Mouse (Mus musculus) hindbrain, embryonic 12.5 days (tissue): ENCODE results near the gene Pax3. TPM values are rescaled to one million over a fixed set of nuclear protein-coding genes. Genes with fewer than 3 reads are reported as not detected.

Experiments used
- ATAC-seq: fragments of 200-750 bp; cut with Nextera tagmentation; 2 replicates; pipeline ENCODE4 v1.8.0; 2017; ENCODE audit warnings: moderate TSS enrichment; ENCODE audit not compliant: low FRiP score
- H3K27ac ChIP-seq: fragments of 300-500 bp; sonication (generic); 2 replicates; pipeline ENCODE4 v1.5.1; 2016; ENCODE audit warnings: mild to moderate bottlenecking
- H3K27me3 ChIP-seq: fragments of 300-500 bp; sonication (generic); 2 replicates; pipeline ENCODE4 v1.6.1; 2016; ENCODE audit warnings: mild to moderate bottlenecking
- H3K36me3 ChIP-seq: fragments of 300-500 bp; sonication (generic); 2 replicates; pipeline ENCODE4 v1.6.1; 2016; ENCODE audit warnings: mild to moderate bottlenecking
- H3K4me1 ChIP-seq: fragments of 300-500 bp; sonication (generic); 2 replicates; pipeline ENCODE4 v1.6.1; 2016
- H3K4me2 ChIP-seq: fragments of 300-500 bp; sonication (generic); replicated peaks from 2 replicates; pipeline ENCODE4 v1.6.1; 2016; ENCODE audit warnings: mild to moderate bottlenecking
- H3K4me3 ChIP-seq: fragments of 300-500 bp; sonication (generic); 2 replicates; pipeline ENCODE4 v1.5.1; 2016; ENCODE audit warnings: mild to moderate bottlenecking
- H3K9ac ChIP-seq: fragments of 300-500 bp; sonication (generic); 2 replicates; pipeline ENCODE4 v1.6.1; 2016; ENCODE audit warnings: mild to moderate bottlenecking, moderate library complexity
- H3K9me3 ChIP-seq: fragments of 300-500 bp; sonication (generic); replicated peaks from 2 replicates; pipeline ENCODE4 v1.6.1; 2016; ENCODE audit warnings: mild to moderate bottlenecking
- WGBS: fragments of 180-500 bp; shearing (Covaris S2); methylation state at CpG from one replicate; pipeline ENCODE4 v1.1.7; 2016; 5-methylcytosine and 5-hydroxymethylcytosine counted together
- polyA plus RNA-seq: library from polyadenylated mRNA; unstranded; fragments of >200 nt; fragmentation: Nextera tagmentation; extraction: Ambion mirVana; gene quantifications from 2 replicates; pipeline ENCODE4 v1.2.1, GENCODE M21; 2016

Pax3 gene
- polyA plus RNA-seq, 1 experiment from 2014 or later, result 37.5 TPM

- H3K4me1 ChIP-seq, result peaks cover 10% of the 10 kb centered on the region; the same call in 1 of the 2 replicates
- ATAC-seq, result no peak
- no peak overlapping the region for H3K27ac ChIP-seq
- 6% methylated on average over 9 of the region's 9 CpGs for WGBS
- H3K9me3 ChIP-seq, result no peaks in the 10 kb centered on the region
- H3K9ac ChIP-seq, result no peak overlapping the region
- no peak overlapping the region for H3K4me3 ChIP-seq
- no peaks in the 10 kb centered on the region for H3K36me3 ChIP-seq
- H3K4me2 ChIP-seq, result no peak overlapping the region
- H3K27me3 ChIP-seq, result peaks cover 98% of the 10 kb centered on the region
Observed at GRCm38 (mm10) chr1:78208281-78208814, 11.4 kb upstream of the Pax3 start.

- Histone ChIP-seq H3K4me2 (peak overlapping the region; percentile 56), H3K9me3 (no peaks in the 10 kb centered on the region), H3K4me3 (no peak overlapping the region)
Observed at GRCm38 (mm10) chr1:78204341-78204740, 7.4 kb upstream of the Pax3 start.

GRCm38 (mm10) chr1:78203622-78204211, 6.8 kb upstream of the Pax3 start:
- peak overlapping the region; percentile 30 for H3K4me3 ChIP-seq
- peaks cover 16% of the 10 kb centered on the region for H3K4me1 ChIP-seq
- H3K27ac ChIP-seq, result no peak overlapping the region
- H3K27me3 ChIP-seq, result peaks cover 87% of the 10 kb centered on the region
- H3K4me2 ChIP-seq, result peak overlapping the region; percentile 56
- H3K9me3 ChIP-seq, result no peaks in the 10 kb centered on the region
- ATAC-seq, result peak; percentile 78
- under 1% methylated on average over 33 of the region's 33 CpGs for WGBS
- no peak overlapping the region for H3K9ac ChIP-seq
- H3K36me3 ChIP-seq, result no peaks in the 10 kb centered on the region

More at GRCm38 (mm10) chr1:78204341-78204740, 7.4 kb upstream of the Pax3 start:
- Histone ChIP-seq H3K27me3 (peaks cover 87% of the 10 kb centered on the region), H3K4me1 (peaks cover 14% of the 10 kb centered on the region), H3K9ac (no peak overlapping the region), H3K27ac (no peak overlapping the region), H3K36me3 (no peaks in the 10 kb centered on the region)
- no peak for ATAC-seq
- 29% methylated on average over 4 of the region's 4 CpGs for WGBS

- Histone ChIP-seq H3K9ac (peak overlapping the region; percentile 46), H3K9me3 (no peaks in the 10 kb centered on the region), H3K36me3 (no peaks in the 10 kb centered on the region), H3K27me3 (peaks cover 87% of the 10 kb centered on the region), H3K4me1 (peaks cover 18% of the 10 kb centered on the region), H3K4me3 (peak overlapping the region; percentile 30), H3K4me2 (peak overlapping the region; percentile 56), H3K27ac (no peak overlapping the region)
- ATAC-seq, result no peak; the same call in none of the 2 replicates
- WGBS, result under 1% methylated on average over 14 of the region's 14 CpGs
Observed at GRCm38 (mm10) chr1:78203086-78203614, 6.2 kb upstream of the Pax3 start.

GRCm38 (mm10) chr1:78202466-78203085, 5.6 kb upstream of the Pax3 start:
- peak overlapping the region; percentile 56 for H3K4me2 ChIP-seq
- peak overlapping the region; percentile 30 for H3K4me3 ChIP-seq
- H3K9me3 ChIP-seq, result no peaks in the 10 kb centered on the region
- H3K4me1 ChIP-seq, result peaks cover 18% of the 10 kb centered on the region
- ATAC-seq, result no peak
- peak overlapping the region; percentile 46 for H3K9ac ChIP-seq
- peaks cover 87% of the 10 kb centered on the region for H3K27me3 ChIP-seq
- under 1% methylated on average over 23 of the region's 23 CpGs for WGBS
- no peaks in the 10 kb centered on the region for H3K36me3 ChIP-seq
- H3K27ac ChIP-seq, result no peak overlapping the region

GRCm38 (mm10) chr1:78201251-78202010, 4.5 kb upstream of the Pax3 start:
- H3K27ac ChIP-seq, result 0 out of 2 replicates have a peak overlapping the region, but pooled peaks have one; percentile 9
- WGBS, result 2% methylated on average over 28 of the region's 28 CpGs
- H3K4me1 ChIP-seq, result peaks cover 18% of the 10 kb centered on the region
- ATAC-seq, result no peak
- peak overlapping the region; percentile 36 for H3K9ac ChIP-seq
- peaks cover 87% of the 10 kb centered on the region for H3K27me3 ChIP-seq
- peak overlapping the region; percentile 29 for H3K4me3 ChIP-seq
- H3K36me3 ChIP-seq, result no peaks in the 10 kb centered on the region
- no peaks in the 10 kb centered on the region for H3K9me3 ChIP-seq
- peak overlapping the region; percentile 66 for H3K4me2 ChIP-seq

- Histone ChIP-seq H3K4me1 (peaks cover 18% of the 10 kb centered on the region), H3K9me3 (no peaks in the 10 kb centered on the region), H3K36me3 (no peaks in the 10 kb centered on the region), H3K9ac (no peak overlapping the region), H3K4me3 (peak overlapping the region; percentile 10), H3K27me3 (peaks cover 85% of the 10 kb centered on the region), H3K27ac (peak overlapping the region; percentile 31; the same call in 1 of the 2 replicates), H3K4me2 (peak overlapping the region; percentile 66)
- ATAC-seq, result no peak
- under 1% methylated on average over 15 of the region's 15 CpGs for WGBS
Observed at GRCm38 (mm10) chr1:78200191-78200590, 3.3 kb upstream of the Pax3 start.

- H3K9me3 ChIP-seq, result no peaks in the 10 kb centered on the region
- peak overlapping the region; percentile 38 for H3K9ac ChIP-seq
- 1% methylated on average over 9 of the region's 9 CpGs for WGBS
- peaks cover 85% of the 10 kb centered on the region for H3K27me3 ChIP-seq
- peak overlapping the region; percentile 10; the same call in 1 of the 2 replicates for H3K4me3 ChIP-seq
- peak overlapping the region; percentile 66 for H3K4me2 ChIP-seq
- ATAC-seq, result no peak
- H3K27ac ChIP-seq, result peak overlapping the region; percentile 88
- H3K4me1 ChIP-seq, result peaks cover 16% of the 10 kb centered on the region
- H3K36me3 ChIP-seq, result no peaks in the 10 kb centered on the region
Observed at GRCm38 (mm10) chr1:78199221-78199620, 2.3 kb upstream of the Pax3 start.

- Histone ChIP-seq H3K4me3 (0 out of 2 replicates have a peak overlapping the region, but pooled peaks have one; percentile 10), H3K27me3 (peaks cover 82% of the 10 kb centered on the region), H3K9ac (no peak overlapping the region), H3K9me3 (no peaks in the 10 kb centered on the region), H3K27ac (peak overlapping the region; percentile 88), H3K4me2 (peak overlapping the region; percentile 66), H3K36me3 (no peaks in the 10 kb centered on the region), H3K4me1 (peaks cover 13% of the 10 kb centered on the region)
- ATAC-seq, result peak; percentile 62
- WGBS, result under 1% methylated on average over 9 of the region's 9 CpGs
Observed at GRCm38 (mm10) chr1:78198319-78198940, 1.5 kb upstream of the Pax3 start.

GRCm38 (mm10) chr1:78197351-78198234, 659 bp upstream of the Pax3 start:
- peak overlapping the region; percentile 74; the same call in 1 of the 2 replicates for H3K9ac ChIP-seq
- no peaks in the 10 kb centered on the region for H3K9me3 ChIP-seq
- peaks cover 14% of the 10 kb centered on the region for H3K4me1 ChIP-seq

More at GRCm38 (mm10) chr1:78197351-78198234, 659 bp upstream of the Pax3 start:
- no peaks in the 10 kb centered on the region for H3K36me3 ChIP-seq
- peaks cover 82% of the 10 kb centered on the region for H3K27me3 ChIP-seq
- peak overlapping the region; percentile 88 for H3K27ac ChIP-seq
- peak overlapping the region; percentile 49 for H3K4me3 ChIP-seq
- H3K4me2 ChIP-seq, result peak overlapping the region; percentile 66
- under 1% methylated on average over 21 of the region's 21 CpGs for WGBS
- peak; percentile 67 for ATAC-seq
